Mouse (Mus musculus) lung, postnatal 10 days (tissue): ENCODE measurements around the gene Prim2.

Experiments used
- DNase-seq: peaks from one replicate; pipeline ENCODE4 v3.0.0; 2021

The Prim2 gene

GRCm38 (mm10) chr1:33599019-33599667 is 70.5 kb downstream of the Prim2 start:
- DNase-seq = no peak

- DNase-seq = no peak
Measured at GRCm38 (mm10) chr1:33597043-33597442, 72.6 kb downstream of the Prim2 start.

- DNase-seq = no peak
Measured at GRCm38 (mm10) chr1:33595936-33596335, 73.7 kb downstream of the Prim2 start.

GRCm38 (mm10) chr1:33594966-33595365 is 74.6 kb downstream of the Prim2 start:
- no peak for DNase-seq

- DNase-seq = no peak
Measured at GRCm38 (mm10) chr1:33593718-33594388, 75.7 kb downstream of the Prim2 start.

- DNase-seq = no peak
Measured at GRCm38 (mm10) chr1:33591997-33592608, 77.5 kb downstream of the Prim2 start.

GRCm38 (mm10) chr1:33590556-33591411 is 78.8 kb downstream of the Prim2 start:
- no peak for DNase-seq

GRCm38 (mm10) chr1:33589531-33589930 is 80.1 kb downstream of the Prim2 start:
- DNase-seq = no peak

GRCm38 (mm10) chr1:33588557-33588956 is 81.0 kb downstream of the Prim2 start:
- no peak for DNase-seq

GRCm38 (mm10) chr1:33584590-33584978 is 85.0 kb downstream of the Prim2 start:
- DNase-seq = no peak

GRCm38 (mm10) chr1:33583817-33584589 is 85.6 kb downstream of the Prim2 start:
- no peak for DNase-seq

- no peak for DNase-seq
Measured at GRCm38 (mm10) chr1:33578593-33578992, 91.0 kb downstream of the Prim2 start.

- no peak for DNase-seq
Measured at GRCm38 (mm10) chr1:33574459-33574858, 95.1 kb downstream of the Prim2 start.

GRCm38 (mm10) chr1:33565764-33566401 is 103.7 kb downstream of the Prim2 start:
- peak; percentile 8 for DNase-seq

- no peak for DNase-seq
Measured at GRCm38 (mm10) chr1:33564032-33564431, 105.6 kb downstream of the Prim2 start.

- no peak for DNase-seq
Measured at GRCm38 (mm10) chr1:33563611-33564010, 106.0 kb downstream of the Prim2 start.

- DNase-seq = no peak
Measured at GRCm38 (mm10) chr1:33556638-33557037, 113.0 kb downstream of the Prim2 start.

- no peak for DNase-seq
Measured at GRCm38 (mm10) chr1:33555626-33556025, 114.0 kb downstream of the Prim2 start.

GRCm38 (mm10) chr1:33551350-33551749 is 118.2 kb downstream of the Prim2 start:
- no peak for DNase-seq

- no peak for DNase-seq
Measured at GRCm38 (mm10) chr1:33541708-33542107, 127.9 kb downstream of the Prim2 start.

- DNase-seq = no peak
Measured at GRCm38 (mm10) chr1:33537948-33538347, 131.6 kb downstream of the Prim2 start.
